Mouse (Mus musculus) kidney, adult 2 months (tissue): ENCODE measurements around the gene Abhd14a.

Source experiments
- CTCF ChIP-seq: fragments of 200-500 bp; conservative IDR thresholded peaks from 2 replicates; pipeline ENCODE4 v1.5.1; 2011; ENCODE audit warnings: low read depth, mild to moderate bottlenecking, control low read depth, low read length, moderate library complexity, mixed read lengths; ENCODE audit not compliant: insufficient read depth, insufficient read length
- POLR2A ChIP-seq: fragments of 200-500 bp; IDR thresholded peaks from one replicate; pipeline ENCODE4 v1.6.1; 2011; ENCODE audit warnings: low read depth, low read length, control low read depth

GRCm38 (mm10) chr9:106451298-106451697 lies 3.8 kb upstream of the Abhd14a start:
- no peak for TF ChIP-seq POLR2A
- no peak for TF ChIP-seq CTCF
